Comparison of ENCODE assay signal across 25 mouse cellular contexts in genomic region chr5:102251076-102251475, GRCm38 (mm10).
"Had no signal": no experiment of that assay in that cellular context is flagged by ENCODE, and none has a peak within 500 bp of the region (broad histone marks: within the 10 kb centered on the region; RNA-seq: fewer than 3 reads in every experiment).

No protein-coding gene starts in this region.

- ATAC-seq: hindbrain, postnatal 0 days; intestine, embryonic 16.5 days had no signal

- DNase-seq: gastrocnemius, postnatal 14 days; heart, adult 18-20 months; heart, postnatal 14 days; heart, postnatal 36 days; kidney, adult 11 months; kidney, adult 2 months; kidney, adult 9 months; kidney, postnatal 14 days; kidney, postnatal 36 days; liver; liver, embryonic 13.5 days had no signal

- H3K4me3 ChIP-seq: heart, embryonic 13.5 days; heart, embryonic 15.5 days; hindbrain, embryonic 13.5 days; hindbrain, embryonic 15.5 days; kidney, embryonic 15.5 days; left cerebral cortex, adult 2 months; limb, embryonic 10.5 days; limb, embryonic 12.5 days; liver, embryonic 13.5 days; liver, embryonic 15.5 days had no signal

- H3K27me3 ChIP-seq: heart, embryonic 13.5 days; heart, embryonic 15.5 days; hindbrain, embryonic 13.5 days; hindbrain, embryonic 15.5 days; kidney, embryonic 15.5 days; limb, embryonic 12.5 days; liver, embryonic 13.5 days; liver, embryonic 15.5 days had no signal

- H3K9me3 ChIP-seq: heart, embryonic 13.5 days; heart, embryonic 15.5 days; hindbrain, embryonic 13.5 days; hindbrain, embryonic 15.5 days; kidney, embryonic 15.5 days; limb, embryonic 10.5 days; limb, embryonic 12.5 days; liver, embryonic 13.5 days; liver, embryonic 15.5 days had no signal

- H3K9ac ChIP-seq: heart, embryonic 13.5 days; heart, embryonic 15.5 days; hindbrain, embryonic 13.5 days; hindbrain, embryonic 15.5 days; kidney, embryonic 15.5 days; limb, embryonic 12.5 days; liver, embryonic 13.5 days; liver, embryonic 15.5 days had no signal

- H3K4me1 ChIP-seq: heart, embryonic 13.5 days; heart, embryonic 15.5 days; kidney, embryonic 15.5 days; limb, embryonic 12.5 days; liver, embryonic 13.5 days; liver, embryonic 15.5 days had no signal

- H3K36me3 ChIP-seq: heart, embryonic 13.5 days; heart, embryonic 15.5 days; hindbrain, embryonic 13.5 days; hindbrain, embryonic 15.5 days; kidney, embryonic 15.5 days; limb, embryonic 10.5 days; limb, embryonic 12.5 days; liver, embryonic 13.5 days; liver, embryonic 15.5 days had no signal

- H3K4me2 ChIP-seq: heart, embryonic 11.5 days; heart, embryonic 13.5 days; heart, embryonic 15.5 days; hindbrain, embryonic 13.5 days; hindbrain, embryonic 15.5 days; kidney, embryonic 15.5 days; limb, embryonic 12.5 days; liver, embryonic 11.5 days; liver, embryonic 13.5 days; liver, embryonic 15.5 days had no signal

- H3K27ac ChIP-seq: heart, embryonic 13.5 days; heart, embryonic 15.5 days; hindbrain, embryonic 13.5 days; hindbrain, embryonic 15.5 days; hindbrain, postnatal 0 days; kidney, embryonic 15.5 days; kidney, postnatal 0 days; left cerebral cortex, adult 2 months; limb, embryonic 10.5 days; limb, embryonic 12.5 days; liver, embryonic 13.5 days; liver, embryonic 15.5 days had no signal
